Mouse (Mus musculus): ENCODE data around the gene Tacc2. TPM values are rescaled to one million over a fixed set of nuclear protein-coding genes. Genes with fewer than 3 reads are reported as not detected.
"Not testable (repeated sequence)": the region's sequence is repeated elsewhere in the genome, so short reads cannot be mapped to it uniquely, and the experiment has no call there.

The Tacc2 gene
- polyA plus RNA-seq, 2 experiments from 2014 or later, result 3.5 to 3.8 TPM

DNA sequence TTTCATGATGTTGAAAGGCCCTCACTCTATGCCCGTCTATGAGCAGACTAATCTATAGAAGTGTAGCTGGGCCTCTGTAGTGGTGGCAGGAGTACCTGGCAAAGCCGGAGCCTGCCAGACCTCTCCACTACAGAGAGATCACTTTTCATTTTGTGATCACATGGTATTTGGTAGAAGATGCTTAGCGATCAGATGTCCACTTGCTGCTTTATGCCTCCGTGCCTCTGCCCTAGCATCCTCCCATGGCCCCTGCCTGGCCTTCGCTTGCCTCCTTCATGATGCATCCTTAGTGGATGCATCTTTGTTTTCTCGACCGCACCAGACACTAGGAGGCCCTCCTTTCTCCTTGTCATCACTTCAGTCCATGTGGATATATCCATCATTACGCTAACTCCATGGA lies 79.7 kb downstream of the Tacc2 start:
- ATAC-seq, result no peak

DNA sequence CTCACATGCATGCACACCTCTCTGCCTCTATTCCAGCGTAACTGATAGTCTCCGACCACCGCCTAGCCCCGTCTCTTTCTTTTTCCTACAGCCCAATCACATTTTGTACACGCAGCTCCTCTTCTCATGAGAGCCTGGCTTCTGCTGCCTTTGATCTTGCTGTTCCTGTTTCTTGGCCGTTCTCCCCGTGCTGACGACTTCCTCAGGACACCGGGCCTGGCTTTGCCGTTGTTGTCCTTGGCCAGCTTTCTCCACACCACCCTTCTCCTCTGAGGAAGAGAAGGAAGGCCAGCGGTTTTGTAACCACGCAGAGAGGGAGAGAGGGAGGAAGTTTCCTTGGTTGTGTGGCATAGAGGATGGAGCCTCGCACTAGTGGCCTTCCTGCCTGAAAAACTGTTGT lies 80.5 kb downstream of the Tacc2 start:
- ATAC-seq, result no peak

- no peak for ATAC-seq
Measured at GRCm38 (mm10) chr7:130659129-130659528, 81.9 kb downstream of the Tacc2 start.

- ATAC-seq, result no peak
Measured at GRCm38 (mm10) chr7:130662250-130662649, 85.0 kb downstream of the Tacc2 start.

DNA sequence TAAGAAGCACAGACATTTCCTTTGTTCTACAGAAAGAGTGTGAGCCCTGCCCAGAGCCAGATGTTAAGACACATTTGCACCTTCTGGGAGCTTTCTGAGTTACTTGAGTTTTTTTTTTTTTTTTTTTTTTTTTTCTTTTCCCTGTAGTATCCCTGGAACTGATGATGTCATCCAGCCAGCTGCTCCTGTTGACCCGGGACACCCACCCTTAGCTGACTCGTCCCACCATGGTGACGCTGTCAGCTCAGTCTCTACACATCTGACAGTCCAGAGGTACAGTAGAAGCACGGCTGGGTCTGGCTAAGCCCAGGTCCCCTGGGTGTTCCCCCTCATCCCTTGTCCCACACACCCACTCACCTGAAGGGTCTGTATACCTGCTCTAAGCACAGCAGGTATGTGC lies 85.6 kb downstream of the Tacc2 start:
- no peak for ATAC-seq

GRCm38 (mm10) chr7:130664037-130664436 lies 86.8 kb downstream of the Tacc2 start:
- ATAC-seq, result no peak

DNA sequence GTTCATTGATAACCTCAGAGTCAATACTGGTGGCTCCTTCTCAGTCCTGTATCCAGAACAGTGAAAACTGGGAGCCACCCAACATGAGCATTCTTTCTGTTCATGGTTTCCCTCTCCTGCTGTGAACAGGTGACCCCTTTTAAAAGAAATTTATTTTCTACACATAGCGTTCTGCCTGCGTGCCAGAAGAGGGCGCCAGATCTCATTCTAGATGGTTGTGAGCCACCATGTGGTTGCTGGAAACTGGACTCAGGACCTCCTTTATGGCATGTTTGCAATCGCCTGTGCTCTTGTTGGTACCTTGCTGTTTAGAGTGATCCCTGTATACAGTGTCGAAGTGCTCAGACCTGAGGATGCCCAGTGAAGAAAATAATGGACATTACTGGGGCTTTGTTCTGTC lies 87.4 kb downstream of the Tacc2 start:
- ATAC-seq, result no peak

GRCm38 (mm10) chr7:130665358-130665757 lies 88.1 kb downstream of the Tacc2 start:
- ATAC-seq, result no peak

DNA sequence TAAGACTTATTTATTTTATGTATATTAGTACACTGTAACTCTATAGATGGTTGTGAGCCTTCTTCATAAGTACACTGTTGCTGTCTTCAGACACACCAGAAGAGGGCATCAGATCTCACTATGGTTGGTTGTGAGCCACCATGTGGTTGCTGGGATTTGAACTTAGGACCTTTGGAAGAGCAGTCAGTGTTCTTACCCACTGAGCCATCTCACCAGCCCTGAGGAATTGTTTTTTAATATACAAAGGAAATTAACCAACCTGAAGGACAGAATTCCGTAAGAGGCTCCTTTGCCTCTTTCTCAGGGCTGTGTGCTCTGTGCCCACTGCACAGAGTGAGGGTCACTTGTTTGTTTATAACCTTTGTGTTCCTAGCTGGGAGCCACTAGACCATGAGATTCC lies 90.8 kb downstream of the Tacc2 start:
- not testable (repeated sequence) for ATAC-seq

- ATAC-seq, result no peak
Measured at GRCm38 (mm10) chr7:130668729-130669281, 91.6 kb downstream of the Tacc2 start.

DNA sequence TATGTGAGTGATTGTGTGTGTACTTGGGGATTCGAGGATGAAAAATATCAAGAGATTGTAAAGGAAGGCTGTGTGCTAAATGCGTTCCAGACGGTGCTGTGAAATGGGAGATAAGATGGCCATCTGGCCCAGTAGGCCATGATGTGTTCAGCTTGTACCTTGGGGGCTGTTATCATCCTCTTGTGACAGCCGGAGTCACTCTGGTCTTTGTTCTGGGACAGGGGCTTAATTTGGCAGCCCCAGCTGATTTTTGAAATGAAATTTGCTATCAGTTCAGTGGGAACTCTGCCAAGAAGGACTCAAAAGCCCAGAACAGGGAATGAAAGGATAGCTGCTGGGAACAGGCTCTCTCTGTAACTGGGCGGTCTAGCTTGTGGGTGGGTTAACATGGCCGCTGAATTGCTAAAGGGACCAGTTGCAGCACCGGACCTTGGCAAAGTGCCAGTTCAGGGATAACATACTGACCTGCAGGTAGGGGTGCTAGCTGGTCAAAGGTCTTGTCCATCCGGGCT lies 92.2 kb downstream of the Tacc2 start:
- no peak for ATAC-seq

GRCm38 (mm10) chr7:130670358-130670757 lies 93.1 kb downstream of the Tacc2 start:
- ATAC-seq, result no peak

DNA sequence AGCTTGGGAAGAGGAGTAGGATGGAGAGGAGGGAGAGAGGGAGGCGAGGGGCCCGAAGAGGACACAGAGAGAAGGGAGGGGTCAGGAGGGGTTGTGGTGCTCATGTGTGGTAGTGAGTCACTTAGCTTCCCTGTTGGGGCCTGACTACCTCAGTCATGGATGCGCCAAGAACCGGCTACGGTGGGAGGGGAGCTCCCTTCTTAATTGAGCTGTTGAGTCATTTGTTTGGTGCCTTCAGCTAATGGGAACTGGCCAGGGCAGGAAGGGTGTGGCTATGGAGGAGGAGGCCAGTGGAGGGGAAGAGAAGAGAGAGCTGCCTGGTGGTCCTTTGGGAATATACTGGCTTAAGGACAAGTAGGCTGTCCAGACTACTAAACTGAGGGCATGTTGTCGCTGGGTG lies 94.1 kb downstream of the Tacc2 start:
- ATAC-seq, result no peak

GRCm38 (mm10) chr7:130673169-130674033 lies 96.2 kb downstream of the Tacc2 start:
- ATAC-seq, result no peak

DNA sequence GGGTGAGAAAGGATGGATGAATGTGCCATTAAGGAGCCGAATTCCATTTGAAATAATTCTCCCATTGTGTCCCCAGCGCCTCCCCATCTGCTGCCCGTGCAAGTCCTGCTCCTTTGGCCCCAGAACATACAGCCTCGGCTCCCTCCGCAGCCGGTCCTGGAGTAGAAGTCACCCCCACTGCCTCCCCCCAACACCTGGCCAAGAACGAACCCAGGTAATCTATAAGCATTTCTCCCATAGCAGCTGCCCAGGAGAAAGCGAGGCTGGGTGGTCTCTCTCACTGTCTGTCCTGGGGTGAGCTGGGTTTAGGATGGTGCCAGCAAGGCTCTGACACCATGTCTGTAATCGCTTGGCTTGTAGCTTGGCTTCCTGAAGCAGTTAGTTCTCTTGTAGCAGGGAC lies 97.3 kb downstream of the Tacc2 start:
- no peak for ATAC-seq

GRCm38 (mm10) chr7:130676885-130677540 lies 99.8 kb downstream of the Tacc2 start:
- ATAC-seq, result no peak

- no peak for ATAC-seq
Measured at GRCm38 (mm10) chr7:130677541-130678274, 100.5 kb downstream of the Tacc2 start.

GRCm38 (mm10) chr7:130678414-130678813 lies 101.2 kb downstream of the Tacc2 start:
- ATAC-seq, result no peak

GRCm38 (mm10) chr7:130681798-130682197 lies 104.6 kb downstream of the Tacc2 start:
- no peak for ATAC-seq

GRCm38 (mm10) chr7:130688601-130689000 lies 111.4 kb downstream of the Tacc2 start:
- ATAC-seq, result no peak

DNA sequence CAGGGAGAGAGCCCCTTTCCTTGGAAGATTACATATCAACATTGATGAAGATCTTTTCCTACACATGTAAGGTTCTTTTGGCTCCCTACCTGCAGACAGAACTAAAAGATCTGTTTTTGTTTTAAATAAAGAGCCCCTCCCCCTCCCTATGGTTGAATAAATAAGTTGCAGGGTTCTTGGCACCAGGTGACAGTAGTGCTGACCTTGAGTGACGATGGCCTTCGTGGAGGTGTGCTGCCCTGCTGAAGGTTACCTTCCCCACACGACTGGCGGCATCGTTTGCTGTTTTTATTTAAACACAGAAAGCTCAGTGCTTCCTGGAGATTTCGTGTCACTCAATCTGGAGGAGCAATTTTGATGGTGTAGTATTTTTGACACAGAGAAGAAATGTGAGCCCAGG lies 113.6 kb downstream of the Tacc2 start:
- no peak for ATAC-seq

DNA sequence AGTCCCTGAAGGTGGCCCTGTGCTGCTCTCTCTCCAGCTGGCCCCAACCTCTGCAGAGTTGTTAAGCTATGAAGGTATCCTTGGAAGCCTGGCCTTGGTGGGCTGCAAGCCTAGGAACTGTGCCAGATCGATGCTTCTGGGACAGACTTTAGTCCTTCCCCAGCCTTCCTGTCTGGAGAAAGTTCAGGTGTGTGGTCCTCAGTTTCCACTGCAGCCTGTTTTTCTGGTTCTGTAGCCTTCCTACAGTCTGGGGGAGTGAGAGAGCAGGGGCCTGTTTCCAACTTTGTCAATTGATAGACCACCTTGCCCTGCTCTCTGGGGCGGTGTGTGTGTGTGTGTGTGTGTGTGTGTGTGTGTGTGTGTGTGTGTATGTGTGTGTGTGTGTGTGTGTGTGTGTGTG lies 114.7 kb downstream of the Tacc2 start:
- no peak for ATAC-seq

DNA sequence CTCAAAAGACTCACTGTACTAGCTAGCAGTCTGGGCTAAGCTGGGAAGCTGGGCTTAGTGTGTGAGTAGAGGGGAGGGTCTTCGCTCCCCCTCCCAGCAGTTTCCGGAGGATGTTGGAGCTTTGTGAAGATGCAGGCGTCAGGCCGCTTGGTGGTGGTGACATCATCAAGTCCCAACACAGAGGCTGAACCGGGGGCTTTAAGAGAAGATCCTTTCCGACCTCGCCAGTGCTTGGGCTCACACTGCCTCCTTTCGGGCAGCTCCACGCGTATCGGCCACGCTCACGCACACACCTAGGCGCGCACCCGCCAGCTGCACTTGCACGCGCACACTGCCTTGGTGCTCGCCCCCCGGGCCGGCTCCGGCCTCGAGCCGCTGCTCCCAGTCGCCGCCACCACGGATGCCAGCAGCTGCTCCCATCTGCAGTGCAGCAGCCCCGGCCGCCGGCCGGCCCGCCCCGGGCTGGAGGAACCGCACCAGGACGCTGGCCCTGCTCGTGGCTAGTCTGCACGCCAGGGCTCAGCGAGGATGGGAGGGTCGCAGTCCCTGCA lies 115.2 kb downstream of the Tacc2 start:
- peak; percentile 52 for ATAC-seq

All from activated CD4-positive, CD25-positive, alpha-beta regulatory T cell, adult 4 months (primary cell).